Mouse (Mus musculus) c-Kit-positive CD71-positive TER-119-negative erythroid progenitor cells, embryonic 14.5 days (primary cell): Measurements from ENCODE around the gene Plekha8.

Experiments used
- DNase-seq: peaks from one replicate; pipeline ENCODE4 v3.0.0-alpha.2; 2013; ENCODE audit warnings: low read depth

Plekha8 gene

GRCm38 (mm10) chr6:54594469-54595329, at the start of gene Plekha8:
TSS of gene Plekha8 (plus strand) at chr6:54595111.
- peak; percentile 75 for DNase-seq

DNA sequence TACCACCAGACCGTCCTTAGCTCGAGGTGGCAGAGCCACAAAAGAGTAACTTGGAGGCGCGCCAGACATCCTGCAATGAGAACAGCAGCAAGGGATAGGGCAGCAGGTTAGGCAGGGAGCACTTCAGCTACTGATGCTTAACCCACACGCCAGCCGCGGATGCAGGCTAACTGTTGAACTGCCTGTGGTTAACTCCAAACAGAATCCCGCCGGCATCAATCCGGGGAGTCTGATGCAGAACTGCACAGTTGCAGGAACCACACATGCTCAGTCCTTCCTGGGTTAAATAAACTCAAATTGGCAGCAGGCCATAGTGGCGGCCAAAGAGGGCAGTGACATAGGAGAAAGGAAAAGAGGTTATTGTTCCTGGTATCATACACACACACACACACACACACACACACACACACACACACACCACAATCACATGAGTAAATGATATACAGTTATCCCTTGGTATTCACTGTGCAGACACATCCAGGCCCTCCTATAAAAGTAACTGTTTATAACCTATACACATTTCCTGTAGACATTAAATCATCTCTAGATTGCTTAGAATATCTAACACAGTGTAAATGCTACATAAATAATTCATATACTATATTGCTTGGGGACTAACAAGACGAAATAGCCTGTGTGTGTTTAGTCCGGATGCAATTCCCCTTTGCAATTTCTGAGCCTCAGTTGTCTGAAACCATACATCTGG, 46.4 kb upstream of the Plekha8 start:
- DNase-seq = no peak

- DNase-seq = no peak
Measured at GRCm38 (mm10) chr6:54549311-54549710, 45.6 kb upstream of the Plekha8 start.

DNA sequence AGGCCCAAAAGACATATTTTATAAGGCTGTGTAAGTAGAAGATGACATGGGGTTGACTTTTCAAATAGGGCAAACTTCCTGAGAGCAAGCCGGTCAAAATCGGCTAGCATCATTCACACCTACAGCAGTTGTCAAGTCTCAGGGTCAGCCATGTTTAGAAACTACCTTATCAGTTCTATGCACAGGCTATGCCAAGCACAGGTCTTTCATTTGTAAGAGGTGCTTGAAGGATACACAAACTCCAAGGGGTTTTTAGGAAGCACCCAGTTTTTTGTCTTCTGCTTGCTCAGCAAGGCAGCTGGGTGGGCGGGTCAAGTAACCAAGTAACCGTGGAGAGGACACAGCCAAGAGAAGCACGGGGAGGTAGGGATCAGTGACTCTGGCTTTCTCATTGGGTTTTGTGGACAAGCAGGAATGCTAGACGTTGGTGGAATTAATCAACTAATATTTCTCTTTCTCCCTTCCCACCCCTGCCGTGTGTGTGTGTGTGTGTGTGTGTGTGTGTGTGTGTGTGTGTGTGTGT, 44.0 kb upstream of the Plekha8 start:
- DNase-seq = no peak

GRCm38 (mm10) chr6:54552721-54553413, 42.0 kb upstream of the Plekha8 start:
- no peak for DNase-seq

GRCm38 (mm10) chr6:54553632-54554031, 41.3 kb upstream of the Plekha8 start:
- DNase-seq = no peak

GRCm38 (mm10) chr6:54554341-54555110, 40.4 kb upstream of the Plekha8 start:
- DNase-seq = no peak

- DNase-seq = no peak
Measured at GRCm38 (mm10) chr6:54555816-54556215, 39.1 kb upstream of the Plekha8 start.

DNA sequence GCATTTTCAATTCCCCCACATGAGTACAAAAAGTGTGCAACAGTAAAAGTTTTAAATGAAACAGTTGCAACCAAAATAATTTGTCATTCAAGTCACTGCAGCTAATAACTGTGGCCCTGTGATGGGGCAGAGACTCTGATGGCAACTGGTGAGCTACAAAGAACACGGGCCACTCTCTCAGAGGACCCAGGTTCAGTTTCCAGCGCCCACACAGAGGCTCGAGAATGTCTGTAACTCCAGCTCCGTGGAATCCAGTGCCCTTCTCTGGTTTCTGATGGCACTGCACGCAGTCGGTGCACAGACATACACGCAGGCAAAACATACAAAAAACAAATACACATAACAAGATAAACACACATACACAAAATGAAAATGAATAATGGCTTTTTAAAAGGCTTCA, 37.2 kb upstream of the Plekha8 start:
- no peak for DNase-seq

GRCm38 (mm10) chr6:54558466-54558865, 36.4 kb upstream of the Plekha8 start:
- no peak for DNase-seq

DNA sequence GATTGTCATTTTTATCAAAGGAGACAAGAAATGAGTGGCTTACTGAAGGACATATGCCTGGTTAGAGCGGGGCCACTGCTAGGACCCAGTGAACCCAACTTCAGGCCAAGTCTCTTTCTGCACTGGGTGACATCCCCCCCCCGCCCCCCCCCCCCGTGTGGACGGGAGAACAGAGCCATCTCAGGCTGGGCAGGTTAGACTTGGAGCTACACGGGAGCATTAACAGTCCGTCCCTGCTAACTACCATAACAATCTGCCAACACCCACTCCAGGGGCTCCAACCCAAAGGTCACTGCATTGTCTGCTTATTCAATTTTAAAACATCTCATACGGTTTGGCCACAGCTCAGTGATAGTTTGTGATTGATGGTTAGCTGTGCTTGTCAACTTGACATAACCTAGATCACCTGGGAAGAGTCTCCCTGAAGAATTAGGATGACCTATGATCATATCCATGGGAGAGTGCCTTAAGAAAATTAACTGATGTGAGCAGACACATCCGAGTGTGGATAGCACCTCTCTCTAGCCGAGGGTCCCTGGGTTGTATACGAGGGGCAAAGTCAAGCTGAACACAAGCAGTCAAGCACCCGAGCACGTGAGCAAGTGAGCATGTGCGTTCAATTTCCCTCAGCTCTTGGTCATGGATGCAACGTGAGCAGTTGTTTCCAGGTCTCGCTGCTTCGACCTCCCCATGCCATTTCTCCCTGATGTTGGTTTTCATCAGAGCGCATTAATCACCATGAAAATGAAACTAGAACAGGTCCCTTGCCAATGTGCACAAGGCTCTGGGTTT, 32.7 kb upstream of the Plekha8 start:
- no peak for DNase-seq

DNA sequence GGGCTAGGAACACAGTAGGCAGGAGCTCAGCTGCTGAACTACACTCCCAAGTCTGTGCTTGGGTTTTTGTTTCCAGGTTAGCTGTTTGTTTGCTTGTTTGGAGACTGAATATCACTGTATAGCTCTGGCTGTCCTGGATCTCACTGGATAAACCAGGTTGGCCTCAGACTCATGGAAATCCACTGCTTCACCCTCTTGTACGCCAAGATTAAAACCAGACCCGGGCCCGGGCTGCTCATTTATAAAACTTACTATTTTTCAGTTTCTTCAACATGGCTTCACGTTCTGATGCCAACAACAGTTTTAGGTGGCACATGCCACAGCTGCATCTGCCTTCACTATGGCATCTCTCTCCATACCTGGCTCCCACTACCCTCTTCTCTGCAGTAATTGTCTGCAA, 31.4 kb upstream of the Plekha8 start:
- DNase-seq = no peak

DNA sequence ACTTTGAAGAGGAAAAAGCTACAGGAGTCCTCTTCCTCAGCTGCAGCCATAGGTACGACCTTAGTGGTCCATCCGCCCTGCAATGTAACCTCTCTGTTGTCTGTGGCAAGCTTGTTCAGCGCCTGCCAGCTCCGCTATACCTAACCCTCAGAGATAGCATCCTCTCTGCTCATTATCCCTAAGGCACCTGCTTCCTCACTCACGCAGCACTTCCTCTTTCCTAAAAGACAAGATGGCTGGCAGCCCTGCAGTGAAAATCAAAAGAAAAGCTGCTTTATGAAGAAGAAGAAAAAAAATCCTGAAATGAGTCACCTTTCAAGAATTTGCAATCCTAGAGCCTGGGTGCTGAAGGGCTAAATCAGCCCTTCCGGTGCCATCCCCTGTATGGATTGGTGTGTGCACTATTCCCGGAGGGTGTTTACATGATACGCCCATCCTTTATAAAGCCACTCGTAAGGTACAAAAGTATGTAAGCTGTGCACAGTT, 30.4 kb upstream of the Plekha8 start:
- DNase-seq = no peak

- no peak for DNase-seq
Measured at GRCm38 (mm10) chr6:54565012-54565411, 29.9 kb upstream of the Plekha8 start.

DNA sequence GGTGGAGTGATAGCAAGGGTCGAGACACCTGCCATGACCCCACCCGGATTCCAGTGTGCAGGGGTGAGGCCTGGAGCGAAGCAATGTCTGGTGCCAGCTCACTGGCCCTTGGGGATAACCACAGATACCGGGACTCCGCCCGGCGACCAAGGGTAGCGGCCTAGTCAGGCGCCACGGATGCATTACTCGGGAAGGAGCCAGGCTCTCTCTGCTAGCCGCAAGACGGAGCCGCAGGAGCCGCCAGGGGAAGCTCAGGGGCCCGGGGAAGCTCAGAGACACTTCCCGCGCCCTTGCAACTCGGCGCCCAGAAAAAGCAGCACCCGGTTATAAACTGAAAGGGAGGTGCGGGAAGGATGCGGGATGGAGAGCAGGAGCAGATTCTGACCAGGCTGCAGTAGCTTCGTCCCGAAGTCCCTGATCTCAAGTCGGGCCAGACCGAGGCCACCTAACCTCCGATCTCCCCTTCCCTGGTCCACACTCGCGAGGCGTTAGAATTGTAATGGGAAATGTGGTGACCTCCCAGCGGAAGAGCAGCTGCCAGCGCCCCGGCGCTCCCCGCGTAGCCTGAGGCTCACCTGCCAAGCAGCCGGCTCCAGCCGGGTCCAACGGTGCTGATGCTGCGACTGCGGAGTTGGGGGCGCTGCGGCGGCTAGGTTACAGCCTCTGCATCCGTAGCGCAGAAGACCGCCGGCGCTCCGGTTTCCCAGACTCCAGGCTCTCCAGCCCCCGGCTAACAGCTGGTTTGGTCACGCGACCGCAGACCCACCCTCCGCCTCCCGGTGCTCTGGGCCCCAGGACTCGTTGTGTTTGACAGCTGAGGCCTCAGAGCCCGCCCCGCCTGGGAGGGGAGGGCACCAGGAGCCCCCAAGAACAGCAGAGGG, 29.0 kb upstream of the Plekha8 start, which contains the start of gene Scrn1:
TSS of gene Scrn1 (minus strand) at position 825 of the 881 bp plus-strand sequence.
- DNase-seq = no peak

DNA sequence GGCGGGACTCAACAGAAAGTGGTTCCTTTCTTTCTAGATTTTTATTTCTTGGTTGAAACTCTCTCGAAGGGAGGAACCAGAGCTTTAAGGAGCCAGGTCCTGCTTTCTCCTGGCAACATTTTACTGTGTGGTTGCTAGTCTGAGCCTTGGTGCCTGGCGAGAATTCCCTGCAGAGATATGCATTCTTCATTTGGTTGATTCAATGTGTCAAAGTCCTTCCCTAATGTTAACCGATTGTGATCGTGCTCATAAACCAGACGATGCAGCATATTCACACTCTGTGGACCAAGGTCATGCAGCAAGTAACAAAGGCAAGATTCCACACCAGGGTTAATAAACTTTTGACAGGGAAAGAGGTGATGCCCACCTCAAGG, 28.4 kb upstream of the Plekha8 start:
- no peak for DNase-seq

GRCm38 (mm10) chr6:54569776-54570175, 25.1 kb upstream of the Plekha8 start:
- no peak for DNase-seq

GRCm38 (mm10) chr6:54573218-54573955, 21.5 kb upstream of the Plekha8 start:
- no peak for DNase-seq

GRCm38 (mm10) chr6:54586175-54586574, 8.7 kb upstream of the Plekha8 start:
- peak; percentile 46 for DNase-seq
